20 mouse cellular contexts compared by ENCODE assay signal in genomic region chr17:14576159-14576558, GRCm38 (mm10).
"Had no signal": no experiment of that assay in that cellular context is flagged by ENCODE, and none has a peak within 500 bp of the region (broad histone marks: within the 10 kb centered on the region; RNA-seq: fewer than 3 reads in every experiment).

No protein-coding gene starts in this region.

- H3K4me2 ChIP-seq: limb, embryonic 13.5 days; liver, embryonic 13.5 days; lung, embryonic 14.5 days; midbrain, embryonic 13.5 days had no signal

- H3K9me3 ChIP-seq: limb, embryonic 10.5 days; limb, embryonic 13.5 days; liver, embryonic 13.5 days; megakaryocyte, embryonic 14.5 days; midbrain, embryonic 10.5 days; midbrain, embryonic 13.5 days had no signal

- ATAC-seq: intestine, postnatal 0 days; lung, postnatal 0 days; midbrain, embryonic 13.5 days; midbrain, embryonic 16.5 days had no signal

- H3K9ac ChIP-seq: limb, embryonic 13.5 days; liver, embryonic 13.5 days; lung, embryonic 14.5 days; midbrain, embryonic 13.5 days had no signal

- H3K27ac ChIP-seq: layer of hippocampus, adult 2 months; limb, embryonic 10.5 days; limb, embryonic 13.5 days; liver, embryonic 13.5 days; macrophage; midbrain, embryonic 10.5 days; midbrain, embryonic 13.5 days; stomach, postnatal 0 days had no signal

- H3K4me3 ChIP-seq: layer of hippocampus, adult 2 months; limb, embryonic 10.5 days; limb, embryonic 13.5 days; liver, embryonic 13.5 days; megakaryocyte, embryonic 14.5 days; midbrain, embryonic 10.5 days; midbrain, embryonic 13.5 days had no signal

- H3K27me3 ChIP-seq: limb, embryonic 13.5 days; liver, embryonic 13.5 days; megakaryocyte, embryonic 14.5 days; midbrain, embryonic 13.5 days had no signal

- H3K36me3 ChIP-seq: limb, embryonic 10.5 days; limb, embryonic 13.5 days; liver, embryonic 13.5 days; midbrain, embryonic 10.5 days; midbrain, embryonic 13.5 days had no signal

- H3K4me1 ChIP-seq: limb, embryonic 10.5 days; liver, embryonic 13.5 days; megakaryocyte, embryonic 14.5 days; midbrain, embryonic 10.5 days; midbrain, embryonic 13.5 days had no signal

- DNase-seq: kidney, postnatal 25 days; layer of hippocampus, adult 9-11 months; liver; liver, embryonic 13.5 days; lung, embryonic 14.5 days; right cerebral cortex, postnatal 14 days; right cerebral cortex, postnatal 4 days; thymus, adult 2 months; thymus, postnatal 25 days had no signal
